Mouse (Mus musculus) cerebellum, postnatal 10 days (tissue): ENCODE measurements around the gene Snrpb2.

Source experiments
- DNase-seq, 2 experiments: peaks; one replicate each; pipeline ENCODE4 v3.0.0; 2021; ENCODE audit warnings: mixed read lengths in 2 of 2

The Snrpb2 gene

GRCm38 (mm10) chr2:143062812-143063792 lies at the start of gene Snrpb2:
TSS of gene Snrpb2 (plus strand) at chr2:143063039.
- DNase-seq = peak; percentile 90 to 93

DNA sequence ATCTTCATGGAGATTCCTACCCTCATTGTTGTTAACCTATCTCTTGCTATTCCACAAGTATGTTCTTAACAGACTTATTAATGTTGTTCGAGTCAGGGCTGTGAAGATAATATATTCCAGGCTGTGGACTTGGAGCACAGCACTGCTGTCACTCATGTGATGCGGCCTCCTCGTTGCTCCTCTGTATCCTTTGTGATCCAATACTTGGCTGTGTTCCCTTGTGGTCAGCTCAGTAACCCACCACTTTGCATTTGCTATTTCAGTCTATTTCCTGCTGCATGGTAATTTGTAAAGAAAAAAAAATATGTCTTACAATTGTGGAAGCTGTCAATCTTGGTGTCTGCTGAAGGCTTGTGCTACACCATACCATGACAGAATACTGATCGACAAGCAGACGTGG lies 49.8 kb upstream of the Snrpb2 start:
- no peak for DNase-seq

DNA sequence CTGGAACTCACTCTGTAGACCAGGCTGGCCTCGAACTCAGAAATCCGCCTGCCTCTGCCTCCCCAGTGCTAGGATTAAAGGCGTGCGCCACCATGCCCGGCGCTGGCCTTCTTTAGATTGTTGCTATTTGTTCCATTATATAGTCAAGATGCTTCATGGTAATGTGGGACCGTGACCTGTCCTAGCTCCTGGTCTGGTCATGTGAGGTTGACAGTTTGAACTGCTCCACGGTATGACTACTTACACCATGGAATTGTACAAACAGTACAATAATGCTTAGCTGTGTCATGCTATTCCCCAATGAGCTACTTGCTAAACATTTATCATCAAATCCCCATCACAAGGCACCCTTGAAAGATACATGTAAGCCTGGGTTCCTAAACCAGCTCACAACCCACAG lies 44.8 kb upstream of the Snrpb2 start:
- no peak for DNase-seq

DNA sequence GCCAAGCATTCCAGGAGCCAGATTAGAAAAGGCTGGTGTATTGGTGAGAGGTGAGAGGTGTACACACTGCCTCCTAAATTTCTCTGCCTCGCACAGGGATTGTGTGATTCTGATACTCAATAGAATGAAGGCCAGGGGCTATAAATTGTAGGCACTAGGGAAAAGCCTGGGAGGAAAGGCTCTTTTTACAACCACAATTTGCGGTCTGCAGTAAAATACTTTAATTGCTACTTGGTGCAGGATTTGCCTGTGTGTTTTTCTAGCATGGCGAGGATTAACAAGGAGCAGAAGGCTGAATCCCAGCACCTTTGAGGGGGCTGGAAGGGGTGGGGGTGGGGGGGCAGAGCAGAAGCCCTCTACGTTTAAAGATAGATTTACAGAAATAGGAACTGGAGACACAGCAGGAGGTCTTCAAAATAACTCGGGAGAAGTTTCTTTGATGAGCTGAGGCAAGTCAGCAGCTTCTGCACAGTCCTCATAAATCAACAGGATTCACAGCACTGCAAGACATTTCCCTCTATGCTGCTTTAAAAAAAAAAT lies 44.2 kb upstream of the Snrpb2 start:
- no peak for DNase-seq

- no peak for DNase-seq
Observed at GRCm38 (mm10) chr2:143019727-143020126, 43.1 kb upstream of the Snrpb2 start.

DNA sequence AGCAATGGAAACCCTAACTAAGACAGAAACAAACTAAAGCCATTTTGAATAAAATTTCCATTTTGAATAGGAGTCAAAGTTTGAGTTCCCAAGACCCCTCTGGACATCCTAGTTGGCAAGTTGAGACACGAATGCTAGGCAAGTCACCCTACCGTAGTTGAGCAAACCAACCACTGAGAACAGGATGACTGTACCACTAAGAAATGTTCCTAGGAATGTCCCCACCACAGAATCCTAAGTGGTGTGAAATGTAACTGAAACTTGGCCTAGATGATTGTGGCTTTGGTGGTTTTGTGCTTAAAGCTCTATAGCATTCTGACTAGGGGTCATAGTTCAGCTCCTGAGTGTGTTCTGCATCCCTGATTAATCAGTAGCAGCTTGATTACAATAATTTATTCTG lies 39.5 kb upstream of the Snrpb2 start:
- no peak for DNase-seq

GRCm38 (mm10) chr2:143024226-143024625 lies 38.6 kb upstream of the Snrpb2 start:
- DNase-seq = no peak

DNA sequence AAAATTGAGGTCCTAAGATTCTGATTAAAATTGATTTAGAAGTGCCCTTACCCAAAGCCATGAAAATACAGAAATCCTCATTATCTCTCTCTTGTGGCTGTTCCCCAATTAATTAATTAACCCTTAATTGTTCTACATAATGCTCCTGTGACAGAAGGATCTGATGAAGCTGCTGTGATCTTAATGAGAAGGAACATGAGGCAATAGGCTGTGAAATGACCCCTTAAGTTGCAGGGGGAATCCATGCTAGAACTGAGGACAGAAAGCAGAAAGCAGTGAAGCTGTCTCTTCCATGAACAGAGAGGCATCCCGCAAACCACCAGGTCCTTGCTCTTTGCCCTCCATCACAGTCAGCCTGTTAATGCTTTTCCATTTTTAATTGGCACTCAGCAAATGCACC lies 31.6 kb upstream of the Snrpb2 start:
- DNase-seq = no peak

DNA sequence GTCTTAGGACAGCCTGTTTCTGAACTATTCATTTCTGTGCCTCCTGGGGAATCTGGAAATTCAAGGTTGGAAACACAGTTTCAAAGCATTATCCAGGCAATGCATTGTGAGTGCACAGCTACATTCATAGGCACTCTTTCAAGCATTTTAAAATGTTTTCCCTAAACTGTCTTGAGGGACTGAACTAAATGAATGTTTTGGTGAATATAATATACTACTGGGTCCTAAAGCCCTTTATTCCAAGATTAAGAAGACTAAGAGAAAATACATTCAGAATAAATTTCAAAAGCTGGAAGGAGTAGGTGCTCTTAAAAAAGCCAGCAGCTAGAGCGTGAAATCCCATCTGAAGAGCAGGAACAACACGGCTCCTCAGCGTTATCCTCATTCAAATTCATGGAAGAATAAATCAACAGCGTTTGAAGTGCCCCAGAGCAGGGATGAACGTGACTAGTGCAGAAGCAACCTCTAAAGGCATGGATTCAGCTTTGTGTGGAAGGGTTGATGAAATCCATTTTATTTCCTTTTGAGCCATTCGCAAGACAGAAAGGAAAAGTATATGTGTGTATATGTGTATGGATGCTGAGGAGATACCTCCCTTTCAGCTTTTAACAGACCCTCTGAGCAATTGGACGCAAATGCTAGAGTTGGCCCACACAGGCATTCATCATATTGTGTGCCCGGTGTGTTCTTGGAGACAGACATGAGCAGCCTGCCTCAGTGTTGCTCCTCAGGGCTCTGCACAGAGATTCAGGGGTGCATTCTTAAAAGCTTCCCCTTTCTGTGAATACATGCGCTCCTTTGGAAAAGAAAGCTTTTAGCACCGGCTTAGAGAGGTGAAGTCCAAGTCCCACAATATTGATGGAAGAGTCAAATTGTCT lies 30.2 kb upstream of the Snrpb2 start:
- peak; percentile 13 to 18 for DNase-seq

- DNase-seq = peak; percentile 6 to 9
Observed at GRCm38 (mm10) chr2:143034350-143035085, 28.3 kb upstream of the Snrpb2 start.

GRCm38 (mm10) chr2:143035086-143035593 lies 27.7 kb upstream of the Snrpb2 start:
- DNase-seq = no peak

DNA sequence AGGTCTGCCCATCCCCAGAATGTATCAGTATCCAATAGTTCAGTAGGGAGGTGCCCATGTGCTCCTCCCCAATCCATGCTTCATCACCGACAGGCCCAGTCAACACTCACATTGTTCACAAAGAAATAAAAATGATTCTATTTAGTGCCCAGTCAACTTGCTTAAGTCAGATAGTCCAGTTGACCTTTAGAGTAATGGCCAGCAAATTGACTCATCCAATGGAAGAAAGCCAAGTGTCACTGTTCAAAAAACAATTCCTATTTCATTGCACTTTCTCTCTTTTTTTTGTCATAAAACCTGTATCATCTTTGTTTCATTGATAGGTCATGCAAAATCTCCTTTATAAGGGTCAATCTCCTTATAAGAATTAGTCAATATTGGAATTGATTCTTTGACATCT lies 21.2 kb upstream of the Snrpb2 start:
- no peak for DNase-seq

DNA sequence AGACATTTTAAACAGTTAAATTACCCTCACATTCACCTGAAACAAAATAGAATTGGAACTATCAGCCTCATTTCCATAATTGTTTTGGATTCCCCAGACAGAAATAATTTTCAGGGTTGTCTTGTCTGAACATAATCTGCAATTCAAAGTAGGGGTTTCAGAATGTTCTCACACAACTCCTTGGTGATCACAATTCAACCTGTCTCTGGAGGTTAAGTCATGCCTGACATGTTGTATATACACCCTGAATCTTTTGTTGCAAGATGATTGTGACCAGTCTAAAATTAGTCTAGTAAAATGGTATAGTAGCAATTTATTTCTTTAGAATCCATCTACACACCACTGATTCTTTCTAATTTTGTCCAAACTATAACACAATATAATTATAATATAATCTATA lies 7.6 kb upstream of the Snrpb2 start:
- no peak for DNase-seq

DNA sequence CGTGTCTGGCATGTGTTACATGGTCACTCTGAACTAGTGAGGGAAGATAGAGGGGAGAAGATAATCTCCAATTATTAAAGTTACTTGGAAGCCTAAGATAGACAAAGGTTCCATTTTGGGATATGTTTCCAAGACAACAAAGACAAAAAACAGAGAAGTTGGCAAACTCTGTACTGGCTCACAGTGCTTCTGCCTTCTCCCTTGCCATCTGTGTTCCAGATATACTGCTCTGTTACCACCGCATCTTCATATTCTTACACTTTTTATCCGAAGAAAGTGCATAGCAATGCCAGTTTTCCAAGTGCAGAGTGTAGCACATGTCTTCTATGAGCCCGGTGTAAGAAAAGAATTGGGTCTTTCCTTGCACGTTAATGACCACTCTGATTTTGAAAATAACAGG lies 6.1 kb upstream of the Snrpb2 start:
- no peak for DNase-seq

DNA sequence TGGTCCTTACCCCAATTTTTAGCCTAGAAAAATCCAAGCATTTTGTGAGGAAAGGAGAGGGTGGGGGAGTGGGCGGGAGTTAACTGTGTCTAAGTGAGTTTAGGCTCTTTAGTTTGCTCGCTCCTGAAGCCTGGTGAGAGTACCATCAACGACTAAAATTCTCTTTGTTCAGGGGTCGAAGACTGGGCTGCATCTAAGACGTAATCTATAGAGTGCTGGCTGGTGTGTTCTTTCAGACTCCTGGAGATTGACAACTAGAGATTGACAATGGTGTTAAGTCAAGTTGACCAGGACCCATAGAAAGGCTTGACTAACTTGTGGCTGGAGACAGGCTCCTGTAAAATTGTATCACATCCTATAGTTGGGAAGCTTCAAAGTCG lies 417 bp upstream of the Snrpb2 start:
- no peak for DNase-seq

DNA sequence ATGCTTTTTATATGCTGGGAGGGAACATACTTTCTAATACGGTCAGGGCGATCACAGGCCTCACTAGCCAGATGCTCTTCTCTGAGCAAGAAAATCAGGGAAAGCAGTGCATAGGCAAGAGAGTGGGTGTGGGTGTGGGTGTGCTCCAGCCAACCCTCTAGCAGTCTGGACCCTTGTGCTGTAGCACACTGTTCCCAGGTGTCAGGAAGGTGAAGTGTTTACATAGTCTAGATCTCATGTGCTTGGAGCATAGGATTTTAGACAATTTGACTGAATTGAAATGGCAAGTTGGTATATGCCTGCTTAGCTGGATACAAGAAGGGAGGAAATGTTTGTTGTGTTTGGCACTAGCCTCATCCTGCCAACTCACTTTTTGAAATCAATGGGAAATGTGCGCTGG lies 3.1 kb downstream of the Snrpb2 start:
- no peak for DNase-seq

DNA sequence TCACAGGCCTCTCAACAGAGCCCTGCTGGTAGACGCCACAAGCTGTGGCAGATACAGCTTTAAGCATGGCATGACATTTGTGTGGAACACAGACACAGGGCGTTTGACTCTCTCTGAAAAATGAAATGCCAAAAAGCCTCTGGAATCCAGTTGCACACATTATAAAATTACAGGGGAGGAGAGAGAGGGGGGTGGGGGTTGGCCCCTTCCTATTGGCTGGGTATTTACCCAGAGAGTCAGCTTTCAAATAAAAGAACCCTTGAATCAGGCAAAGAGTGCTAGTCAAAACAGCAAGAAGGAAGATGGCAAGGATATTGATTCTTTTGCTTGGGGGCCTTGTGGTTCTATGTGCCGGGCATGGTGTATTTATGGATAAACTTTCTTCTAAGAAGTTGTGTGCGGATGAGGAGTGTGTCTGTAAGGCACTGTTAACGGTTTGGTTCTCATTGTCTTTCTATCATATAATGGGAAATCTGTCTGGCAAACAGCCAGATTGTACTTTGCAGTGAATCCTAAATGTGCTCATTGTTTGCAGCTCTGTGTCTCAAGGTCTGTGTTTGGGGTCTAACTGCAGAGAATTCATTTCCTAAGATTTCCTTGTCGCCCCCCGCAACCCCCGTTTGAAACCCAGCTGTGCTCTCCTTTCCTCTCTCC lies 15.5 kb downstream of the Snrpb2 start, which contains the start of gene Otor:
Gene Otor (plus strand): TSS at position 276 of the 654 bp plus-strand sequence.
- DNase-seq = no peak

DNA sequence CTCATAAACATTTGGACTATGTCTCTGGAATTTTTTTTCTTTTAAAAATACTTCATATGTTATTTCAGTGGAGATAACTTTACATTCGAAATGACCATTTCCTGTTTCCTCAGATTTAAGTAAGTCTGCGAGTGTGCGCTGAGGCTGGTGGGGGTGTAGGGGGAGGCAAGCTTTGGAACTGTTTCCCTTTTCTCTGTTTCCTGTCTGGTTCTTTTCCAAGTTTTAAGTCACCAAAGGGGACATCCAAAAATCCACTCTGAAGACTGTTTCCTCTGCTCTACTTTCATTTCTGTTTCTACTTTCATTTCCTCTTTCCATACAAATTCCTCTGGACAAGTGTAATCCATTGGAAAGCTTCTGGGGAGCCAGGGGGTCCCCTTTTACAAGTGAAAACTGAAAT lies 18.9 kb downstream of the Snrpb2 start:
- no peak for DNase-seq

GRCm38 (mm10) chr2:143084852-143085397 lies 22.1 kb downstream of the Snrpb2 start:
- no peak for DNase-seq

- DNase-seq = no peak
Observed at GRCm38 (mm10) chr2:143089866-143090265, 27.0 kb downstream of the Snrpb2 start.

DNA sequence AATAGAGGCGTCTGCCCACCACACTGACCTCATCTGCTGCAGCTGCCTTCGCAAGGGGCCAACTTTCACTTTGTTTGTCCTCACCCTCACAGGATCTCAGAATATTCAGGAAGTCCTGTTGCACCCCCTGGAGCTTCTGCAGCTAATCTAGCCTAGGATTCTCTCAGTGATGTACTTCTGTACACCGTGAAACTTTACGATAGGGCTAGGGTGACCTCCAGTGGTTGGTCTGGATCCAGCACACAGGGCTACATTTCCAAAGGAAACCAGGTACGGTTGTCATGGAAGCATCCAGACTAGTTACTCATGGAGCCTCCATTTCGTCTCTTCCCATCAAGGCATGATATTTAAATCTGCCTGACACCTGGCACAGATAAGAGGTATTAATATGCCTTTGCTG lies 30.9 kb downstream of the Snrpb2 start:
- peak; percentile 82 to 84 for DNase-seq
